Mouse (Mus musculus) c-Kit-positive CD71-positive TER-119-negative erythroid progenitor cells, embryonic 14.5 days (primary cell): ENCODE measurements around the gene C2cd5.
A peak's percentile ranks its signal among the peaks of the same experiment; 100 is the strongest.

ENCODE experiments used
- DNase-seq: peaks from one replicate; pipeline ENCODE4 v3.0.0-alpha.2; 2013; ENCODE audit warnings: low read depth

The C2cd5 gene

DNA sequence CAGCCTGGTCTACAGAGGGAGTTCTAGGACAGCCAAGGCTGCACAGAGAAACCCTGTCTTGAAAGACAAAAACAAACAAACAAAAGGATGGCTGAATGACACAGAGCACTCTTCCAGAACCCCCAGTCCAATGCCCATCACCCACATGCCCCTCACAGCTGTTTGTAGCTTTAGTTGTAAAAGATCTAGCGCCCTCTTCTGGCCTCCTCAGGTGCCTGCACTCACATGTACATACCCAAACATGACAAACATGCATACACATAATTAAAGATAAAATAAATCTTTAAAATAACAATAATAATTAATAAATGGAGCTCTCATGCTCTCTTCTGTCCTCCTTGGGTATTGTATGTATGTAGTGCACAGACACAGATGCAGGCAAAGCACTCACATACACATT is 122.7 kb downstream of the C2cd5 start:
- DNase-seq, result no peak

DNA sequence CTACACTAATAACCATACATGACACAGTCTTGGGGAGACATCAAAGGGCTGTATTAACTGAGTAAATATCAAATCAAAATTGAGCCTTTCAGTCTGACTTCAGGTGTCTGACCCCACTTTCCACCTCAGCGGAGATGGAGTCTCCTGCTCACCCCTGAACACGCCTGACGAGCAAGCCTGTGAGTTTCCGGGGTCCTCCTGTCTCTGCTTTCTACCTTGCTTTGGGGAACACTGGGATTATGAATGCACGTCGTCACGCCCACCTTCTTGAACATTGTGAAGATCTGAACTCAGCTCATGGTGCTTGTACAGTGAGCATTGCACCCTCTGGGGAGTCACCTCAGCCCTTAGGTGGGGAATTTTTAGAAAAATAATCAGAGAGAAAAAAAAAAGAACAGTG is 126.7 kb downstream of the C2cd5 start:
- no peak for DNase-seq

DNA sequence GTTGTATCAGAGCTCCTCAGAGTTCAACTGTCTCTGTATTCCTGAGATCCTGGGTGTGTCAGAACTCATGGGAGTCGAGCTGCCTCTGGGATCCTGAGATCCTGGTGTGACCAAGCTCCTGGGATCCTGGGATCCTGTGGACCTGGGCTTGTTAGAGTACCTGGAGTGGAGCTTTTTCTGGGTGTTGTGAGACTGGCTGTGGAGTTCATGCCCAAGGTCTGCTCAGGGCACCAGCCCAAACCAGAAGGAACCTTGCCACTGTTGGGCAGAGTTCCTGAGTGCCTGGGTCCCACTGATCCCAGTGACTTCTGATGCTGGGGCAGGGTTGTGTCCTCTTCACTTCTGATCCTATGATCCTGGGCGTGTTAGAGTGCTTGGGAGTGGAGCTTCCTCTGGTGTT is 127.7 kb downstream of the C2cd5 start:
- no peak for DNase-seq

DNA sequence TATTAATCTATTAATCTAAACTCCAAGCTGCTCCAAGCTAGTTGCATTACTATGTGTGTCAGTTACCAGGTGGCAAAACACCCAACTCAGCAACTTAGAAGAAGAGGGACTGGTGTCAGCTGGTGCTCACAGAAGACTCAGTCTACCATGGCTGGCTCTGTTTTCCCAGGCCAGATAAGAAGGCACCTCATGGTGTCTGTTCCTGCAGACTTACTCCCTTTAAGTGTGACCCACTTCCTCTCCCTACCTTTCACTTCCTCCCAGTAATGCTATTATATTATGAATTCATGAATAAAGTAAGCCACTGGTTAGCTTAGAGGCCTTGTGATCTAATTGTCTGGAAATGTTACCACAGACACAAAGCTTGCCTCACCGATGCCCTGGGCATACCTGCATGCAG is 132.5 kb downstream of the C2cd5 start:
- no peak for DNase-seq

DNA sequence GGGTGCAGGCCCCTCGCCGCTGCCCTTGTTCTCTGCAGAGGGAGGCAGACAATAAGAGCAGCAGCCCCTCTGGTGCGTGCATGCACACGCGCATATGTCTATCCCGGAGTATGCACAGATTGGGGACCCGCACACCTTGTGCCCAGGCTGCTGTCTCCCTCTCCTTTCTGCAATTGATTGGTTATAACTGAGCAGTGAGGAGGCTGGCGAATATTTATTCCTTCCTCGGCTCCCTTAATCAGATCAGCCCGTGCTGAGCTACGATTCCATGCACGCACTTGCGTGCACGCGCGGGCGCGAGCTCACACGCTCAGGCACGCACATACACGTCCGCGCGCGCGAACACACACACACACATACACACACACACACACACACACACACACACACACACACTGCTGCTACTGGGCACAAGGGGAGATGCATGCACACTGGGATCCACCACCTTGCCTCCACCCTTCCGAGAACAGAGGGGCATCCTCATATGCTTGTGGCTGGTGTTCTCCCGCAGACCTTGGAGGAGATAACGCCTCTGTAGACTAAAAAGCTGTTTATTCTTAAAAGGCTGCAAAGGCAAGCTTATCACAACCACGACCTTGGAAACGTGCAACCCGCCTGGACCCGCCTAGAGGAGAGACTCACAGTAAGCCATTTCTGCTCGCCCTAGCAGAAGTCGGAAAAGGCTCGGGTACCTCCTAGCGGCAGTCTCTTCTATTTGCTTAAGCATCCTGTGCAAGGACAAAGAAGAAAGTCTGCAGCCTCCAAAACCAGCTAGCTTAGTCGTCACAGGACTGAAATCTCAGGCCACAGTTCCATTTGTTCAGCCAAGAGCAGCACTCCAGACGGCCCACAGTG is 135.2 kb downstream of the C2cd5 start:
- peak; percentile 10 for DNase-seq

DNA sequence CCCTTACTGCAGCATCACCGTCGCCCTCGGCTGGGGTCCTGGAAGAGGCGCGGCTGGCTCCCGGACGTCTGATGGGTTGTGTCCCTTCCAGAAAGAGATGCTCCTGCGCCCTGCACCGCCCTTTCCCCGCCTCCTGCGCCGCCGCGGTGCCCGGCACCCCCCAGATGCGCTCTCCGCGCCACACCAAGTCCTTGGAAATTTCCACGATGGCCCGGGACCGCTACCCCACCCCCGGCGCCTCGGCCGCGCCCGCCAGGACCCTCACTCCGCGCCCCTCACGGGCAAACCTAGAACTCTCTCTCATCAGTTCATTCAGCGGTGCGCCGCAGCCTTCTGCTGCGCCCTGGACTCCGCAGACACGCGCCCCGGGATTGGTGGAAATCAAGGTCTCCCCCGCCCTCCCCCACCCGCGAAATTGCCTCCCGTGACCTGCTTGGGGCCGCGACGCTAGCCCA is 135.8 kb downstream of the C2cd5 start, which contains the start of gene St8sia1:
Gene St8sia1 (minus strand): TSS at position 377 of the 455 bp plus-strand sequence.
- no peak for DNase-seq

DNA sequence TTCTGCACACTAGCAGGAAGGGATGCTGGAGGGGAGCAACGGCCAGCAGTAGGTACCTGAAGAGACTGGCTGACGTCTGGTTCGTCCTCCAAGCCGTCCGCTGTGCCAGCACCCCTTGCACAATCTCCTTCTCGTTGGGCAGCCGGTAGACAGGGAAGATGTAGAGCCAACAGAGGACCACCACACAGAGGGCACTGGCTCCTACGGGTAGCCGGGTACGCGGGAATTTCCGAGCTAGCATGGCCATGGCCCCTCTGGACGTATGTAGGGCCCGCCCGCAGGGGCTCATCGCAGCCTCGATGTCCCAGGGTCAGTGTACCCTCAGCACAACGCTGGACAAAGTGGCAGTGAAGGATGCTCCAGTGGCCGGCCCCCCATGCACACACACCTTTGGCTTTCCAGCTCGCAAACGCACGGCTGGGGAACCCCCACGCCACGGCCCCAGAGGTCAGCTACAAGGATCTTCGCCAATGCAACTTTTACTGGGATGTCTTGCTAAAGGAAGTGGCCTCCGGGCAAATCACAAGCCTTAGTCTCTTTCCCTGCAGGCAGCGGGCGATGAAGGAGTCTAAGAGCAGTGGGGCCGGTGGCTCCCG is 136.4 kb downstream of the C2cd5 start:
- DNase-seq, result no peak

DNA sequence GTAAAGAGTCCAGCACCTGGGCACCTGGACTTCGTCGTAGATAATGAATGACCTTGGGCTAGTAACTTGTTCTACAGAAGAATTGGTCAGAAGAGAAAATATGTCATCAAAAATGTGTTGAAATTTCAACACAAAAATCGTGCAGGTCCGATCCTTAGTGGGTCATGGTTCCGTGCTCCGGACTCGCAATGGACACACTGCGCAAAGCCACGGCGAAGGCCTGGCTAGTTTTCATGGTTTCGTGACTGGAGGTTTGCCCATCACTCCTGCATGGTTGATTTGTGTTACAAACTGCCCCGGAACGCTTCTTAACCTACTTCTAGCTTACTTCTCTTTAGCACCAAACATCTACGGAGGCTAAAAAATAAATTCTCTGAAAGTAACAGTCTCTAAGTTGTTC is 137.1 kb downstream of the C2cd5 start:
- DNase-seq, result no peak

DNA sequence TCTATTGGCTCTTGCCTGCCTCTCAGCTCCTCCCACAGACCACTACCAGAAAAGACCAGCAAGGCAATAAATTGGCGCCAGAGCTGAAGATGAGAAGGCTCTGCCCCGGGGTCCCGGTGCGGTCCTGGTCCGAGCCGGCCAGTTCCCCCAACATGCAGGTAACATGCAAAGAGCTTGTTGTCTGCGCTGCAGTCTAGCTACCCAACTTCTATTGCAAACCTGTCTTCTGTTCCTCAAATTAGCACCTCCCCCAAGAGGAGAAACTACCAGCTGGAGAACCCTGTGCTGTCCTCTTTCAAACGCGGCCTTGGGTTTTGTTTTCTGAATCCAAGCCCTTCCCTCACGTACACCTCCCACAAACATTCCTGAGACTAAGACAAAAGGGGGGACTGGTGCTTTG is 137.5 kb downstream of the C2cd5 start:
- no peak for DNase-seq

DNA sequence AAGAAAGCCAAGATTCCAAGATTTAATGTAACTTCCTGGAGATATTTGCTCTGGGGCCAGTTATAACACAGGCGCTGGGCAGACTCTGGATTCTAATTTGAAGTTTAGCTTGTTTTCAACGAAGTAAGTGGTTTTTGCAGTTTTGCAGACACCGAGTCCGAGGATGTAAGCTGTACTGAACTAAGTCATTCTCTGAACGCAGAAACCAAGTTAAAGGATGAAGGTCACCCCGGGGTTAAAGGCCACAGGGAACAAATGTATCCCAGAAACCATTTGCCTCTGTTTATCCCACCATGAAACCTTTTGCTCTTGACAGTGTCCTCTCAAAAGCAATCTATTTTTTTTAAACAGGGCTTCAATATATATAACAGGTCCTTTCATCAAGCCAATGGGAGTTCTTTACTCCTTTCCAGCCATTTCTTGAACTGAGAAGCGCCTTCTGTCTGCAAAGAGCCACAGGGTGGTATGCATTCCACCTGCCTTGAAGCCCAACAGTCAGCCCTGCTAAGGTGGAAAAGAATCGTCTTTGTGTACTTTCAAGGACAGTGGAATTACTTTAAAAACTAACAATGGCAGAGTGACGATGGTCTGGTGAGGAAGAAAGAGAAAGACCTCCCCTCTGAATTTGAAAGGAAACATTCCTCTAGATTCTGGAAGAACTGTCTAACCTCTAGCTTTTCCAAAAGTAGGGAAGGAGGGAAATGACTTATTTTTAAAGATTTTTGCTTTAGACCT is 138.1 kb downstream of the C2cd5 start:
- DNase-seq, result no peak
